Mouse (Mus musculus) bone marrow, adult 2 months (tissue): Measurements from ENCODE around the gene Cdk14. TPM values are rescaled to one million over a fixed set of nuclear protein-coding genes. Genes with fewer than 3 reads are reported as not detected.

ENCODE experiments used
- H3K27ac ChIP-seq: fragments of 200-500 bp; 2 replicates; pipeline ENCODE4 v1.5.1; 2012; ENCODE audit warnings: low read depth, mild to moderate bottlenecking, control low read depth, inconsistent platforms, low read length; ENCODE audit not compliant: control insufficient read depth, poor library complexity, insufficient read depth
- H3K4me1 ChIP-seq: fragments of 200-500 bp; 2 replicates; pipeline ENCODE4 v1.6.1; 2011; ENCODE audit warnings: low read length; ENCODE audit not compliant: control insufficient read depth, insufficient read depth
- H3K4me3 ChIP-seq: fragments of 200-500 bp; replicated peaks from 2 replicates; pipeline ENCODE3; 2011; ENCODE audit warnings: mild to moderate bottlenecking, low read depth, low read length, control low read depth; ENCODE audit not compliant: control insufficient read depth
- CTCF ChIP-seq: fragments of 200-500 bp; IDR thresholded peaks from 2 replicates; pipeline ENCODE4 v1.5.1; 2011; ENCODE audit warnings: low read length, control low read depth; ENCODE audit not compliant: control insufficient read depth, insufficient read depth
- POLR2A ChIP-seq: fragments of 200-500 bp; IDR thresholded peaks from 2 replicates; pipeline ENCODE4 v1.6.1; 2011; ENCODE audit warnings: low read depth, mild to moderate bottlenecking, control low read depth, low read length, borderline replicate concordance; ENCODE audit not compliant: control insufficient read depth
- WGBS: fragments of 180-500 bp; shearing (Covaris S2); methylation state at CpG from one replicate; pipeline ENCODE4 v1.1.7; 2018; 5-methylcytosine and 5-hydroxymethylcytosine counted together
- polyA plus RNA-seq: library from polyadenylated mRNA; stranded (reverse); fragments of >200 nt; gene quantifications from 2 replicates; pipeline ENCODE4 v1.2.4, GENCODE M21; 2011; ENCODE audit warnings: low replicate concordance; ENCODE audit not compliant: missing spikeins, insufficient read depth, insufficient read length

The Cdk14 gene
- polyA plus RNA-seq, 1 experiment: 1.0 TPM

DNA sequence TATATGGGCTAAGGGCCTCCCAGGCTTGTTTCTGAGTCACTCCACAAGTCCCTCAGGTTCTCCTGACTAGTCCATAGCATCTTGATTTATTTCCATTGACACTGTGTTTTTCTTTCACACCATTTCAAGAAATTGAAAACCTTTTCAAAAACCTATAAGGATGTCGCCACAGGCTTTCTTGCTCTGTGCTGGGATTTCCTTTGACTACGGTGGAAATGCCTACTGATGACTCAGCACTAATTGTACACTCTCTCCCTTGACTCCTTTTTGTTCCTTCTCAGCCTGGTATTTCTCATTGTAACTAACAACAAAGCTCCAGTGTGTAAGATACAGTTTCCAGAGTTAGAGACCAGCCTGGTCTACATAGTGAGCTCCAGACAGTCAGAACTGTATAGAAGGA, 144.8 kb downstream of the Cdk14 start:
- Histone ChIP-seq H3K4me1 (no peaks in the 10 kb centered on the region), H3K4me3 (no peak overlapping the region), H3K27ac (no peak overlapping the region)
- TF ChIP-seq POLR2A: no peak
- no peak for TF ChIP-seq CTCF
- WGBS: 30% methylated on average over 2 of the region's 2 CpGs

DNA sequence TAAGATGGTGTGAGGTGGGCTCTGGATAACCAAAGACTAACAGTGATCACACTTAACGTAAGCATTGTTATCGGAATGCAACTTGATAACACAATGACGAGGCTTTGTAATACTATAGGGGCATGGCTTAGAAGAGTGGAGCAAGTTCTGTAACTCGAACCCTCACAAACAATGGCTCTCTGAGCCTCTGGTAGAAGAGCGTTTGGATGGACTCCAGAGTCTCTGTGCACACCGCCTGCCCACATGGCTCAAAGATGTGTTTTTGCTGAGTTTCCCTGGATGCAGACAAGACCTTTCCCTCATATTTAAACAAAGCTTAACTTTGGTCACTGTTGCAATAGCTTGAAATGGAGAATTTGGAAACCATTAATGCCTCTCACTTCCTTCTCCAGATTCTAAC, 145.8 kb downstream of the Cdk14 start:
- Histone ChIP-seq H3K27ac (no peak overlapping the region), H3K4me3 (no peak overlapping the region), H3K4me1 (no peaks in the 10 kb centered on the region)
- no peak for TF ChIP-seq POLR2A
- TF ChIP-seq CTCF: no peak
- WGBS: 76% methylated on average over 6 of the region's 6 CpGs

DNA sequence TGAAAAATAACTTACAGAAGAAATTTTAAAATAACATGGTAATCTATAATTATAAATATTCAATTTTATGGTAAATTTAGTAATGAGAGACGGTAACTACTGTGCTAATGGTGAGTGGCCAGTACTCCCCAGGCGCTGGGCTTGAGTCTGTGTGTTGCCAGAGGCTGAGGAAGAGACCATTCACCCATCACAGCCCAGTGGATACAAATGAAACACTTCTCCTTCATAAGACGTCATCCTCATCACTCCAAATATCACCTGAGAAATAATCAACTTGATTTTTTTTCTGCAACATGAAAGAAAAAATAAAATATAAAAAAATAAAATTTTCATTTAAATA, 153.4 kb downstream of the Cdk14 start:
- no peaks in the 10 kb centered on the region for H3K4me1 ChIP-seq
- WGBS: 76% methylated on average over 3 of the region's 3 CpGs
- no peak overlapping the region for H3K4me3 ChIP-seq
- no peak for TF ChIP-seq CTCF
- no peak for TF ChIP-seq POLR2A
- H3K27ac ChIP-seq: no peak overlapping the region

DNA sequence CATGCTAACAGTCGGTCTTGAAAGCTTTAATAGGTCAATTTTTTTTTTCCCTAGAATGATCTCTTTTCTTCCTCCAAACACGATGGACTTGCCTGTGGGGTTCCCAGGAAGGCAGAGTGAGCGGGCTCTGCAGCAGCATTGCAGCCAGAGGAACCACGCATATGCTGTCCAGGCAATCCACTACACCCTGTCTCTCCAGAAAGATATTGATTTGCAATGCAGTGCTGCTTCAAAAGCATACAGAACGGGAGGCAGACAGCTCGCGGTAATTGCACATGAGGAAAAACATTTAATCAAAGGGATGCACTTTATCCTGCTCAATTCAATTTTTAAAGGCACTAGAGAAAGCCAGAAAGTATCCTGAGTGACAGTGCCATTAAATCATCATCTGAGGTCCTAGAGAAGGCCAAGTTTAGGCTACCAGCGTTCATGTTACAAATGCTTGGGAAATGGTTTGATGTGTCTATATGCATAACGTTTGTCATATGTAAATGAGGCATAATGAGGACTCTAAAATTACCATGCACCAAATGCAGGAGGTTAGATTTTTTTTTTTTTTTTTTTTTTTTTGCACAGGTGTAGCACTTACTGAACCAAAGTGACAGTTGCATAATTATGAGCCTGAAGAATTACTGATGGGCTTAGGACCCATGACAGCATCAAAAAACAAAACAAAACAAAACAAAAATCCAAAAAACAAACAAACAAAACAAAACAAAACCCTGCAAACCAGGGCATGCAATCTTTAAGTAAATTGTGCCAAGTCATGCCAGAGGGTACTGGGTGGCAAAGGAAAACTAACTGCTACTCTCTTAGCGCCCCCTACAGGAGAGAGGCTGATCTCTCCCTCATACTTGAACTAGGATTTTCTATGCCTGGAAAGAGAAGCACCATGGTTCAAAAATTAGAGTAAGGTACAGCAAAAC, 154.0 kb downstream of the Cdk14 start:
- Histone ChIP-seq H3K27ac (no peak overlapping the region), H3K4me3 (no peak overlapping the region), H3K4me1 (no peaks in the 10 kb centered on the region)
- TF ChIP-seq CTCF: peak; percentile 45; the same call in 1 of the 2 replicates
- TF ChIP-seq POLR2A: no peak
- WGBS: 71% methylated on average over 10 of the region's 10 CpGs

DNA sequence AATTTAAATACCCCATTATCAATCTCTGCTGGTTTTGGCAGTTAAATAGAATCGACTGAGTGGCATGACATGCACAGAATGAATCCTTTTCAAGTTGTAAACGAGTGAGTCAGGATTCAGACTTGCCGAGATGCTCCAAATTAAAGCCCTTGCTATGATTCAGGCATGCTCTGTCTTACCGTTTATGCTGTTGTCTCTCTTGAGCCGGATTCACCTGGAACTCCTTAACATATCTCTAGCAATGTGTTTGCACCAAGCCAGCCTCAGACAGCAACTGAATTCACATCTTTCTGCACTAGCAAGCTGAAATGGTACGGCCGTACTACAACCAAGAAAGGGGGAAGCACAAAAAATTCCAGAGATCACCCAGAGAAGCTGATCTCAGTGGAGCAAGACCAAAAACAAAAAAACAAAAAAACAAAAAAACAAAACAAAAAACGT, 154.7 kb downstream of the Cdk14 start:
- 65% methylated on average over 8 of the region's 8 CpGs for WGBS
- TF ChIP-seq POLR2A: no peak
- no peak for TF ChIP-seq CTCF
- Histone ChIP-seq H3K4me1 (no peaks in the 10 kb centered on the region), H3K27ac (no peak overlapping the region), H3K4me3 (no peak overlapping the region)

DNA sequence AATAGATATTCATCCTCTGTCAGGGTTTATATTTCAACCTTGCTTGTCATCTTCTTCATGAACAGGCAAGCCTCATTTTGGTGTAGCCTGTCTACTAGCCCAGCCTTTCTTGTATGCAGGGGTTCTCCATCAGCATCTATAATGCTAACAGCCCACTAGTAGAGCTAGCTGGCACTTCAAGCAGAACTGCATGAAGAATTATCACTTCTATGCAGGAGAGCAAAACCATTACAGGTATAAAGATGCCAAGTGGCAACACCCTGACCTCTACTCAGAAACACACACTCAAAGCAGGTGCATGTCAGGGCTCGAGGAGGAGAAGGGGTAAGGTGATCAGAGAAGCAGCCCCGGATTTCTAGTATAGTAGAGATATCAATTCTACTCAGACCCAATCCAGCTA, 155.4 kb downstream of the Cdk14 start:
- TF ChIP-seq POLR2A (no peak), CTCF (no peak)
- Histone ChIP-seq H3K4me1 (no peaks in the 10 kb centered on the region), H3K27ac (no peak overlapping the region), H3K4me3 (no peak overlapping the region)
- 70% methylated on average over 2 of the region's 2 CpGs for WGBS

DNA sequence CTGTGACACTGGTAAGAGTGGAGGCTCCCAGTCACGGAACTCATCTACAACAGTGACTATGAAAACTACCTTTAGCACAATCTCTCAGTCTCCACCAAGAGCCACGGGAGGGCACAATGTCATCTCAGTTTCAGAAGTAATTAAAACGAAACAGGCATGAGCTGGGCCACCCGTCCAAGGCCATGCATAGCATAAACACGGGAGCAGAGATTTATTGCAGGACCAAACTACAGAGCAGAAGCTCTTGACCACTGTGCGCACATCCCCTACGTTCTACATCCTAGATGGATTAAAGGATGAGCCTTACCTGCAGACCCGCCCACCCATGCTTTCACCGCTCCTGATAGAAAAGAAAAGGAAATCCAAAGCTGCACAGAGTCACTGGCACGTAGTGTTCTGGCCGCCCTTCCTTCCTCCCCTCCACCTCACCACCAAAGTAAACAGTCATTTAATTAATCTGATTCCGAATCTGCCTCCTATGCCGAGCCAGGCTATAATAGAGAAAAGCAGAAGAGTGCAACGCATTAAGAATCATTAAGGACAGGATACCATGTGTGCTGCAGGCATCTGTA, 158.3 kb downstream of the Cdk14 start:
- no peaks in the 10 kb centered on the region for H3K4me1 ChIP-seq
- 74% methylated on average over 14 of the region's 14 CpGs for WGBS
- H3K27ac ChIP-seq: no peak overlapping the region
- TF ChIP-seq POLR2A (no peak), CTCF (no peak)
- no peak overlapping the region for H3K4me3 ChIP-seq

DNA sequence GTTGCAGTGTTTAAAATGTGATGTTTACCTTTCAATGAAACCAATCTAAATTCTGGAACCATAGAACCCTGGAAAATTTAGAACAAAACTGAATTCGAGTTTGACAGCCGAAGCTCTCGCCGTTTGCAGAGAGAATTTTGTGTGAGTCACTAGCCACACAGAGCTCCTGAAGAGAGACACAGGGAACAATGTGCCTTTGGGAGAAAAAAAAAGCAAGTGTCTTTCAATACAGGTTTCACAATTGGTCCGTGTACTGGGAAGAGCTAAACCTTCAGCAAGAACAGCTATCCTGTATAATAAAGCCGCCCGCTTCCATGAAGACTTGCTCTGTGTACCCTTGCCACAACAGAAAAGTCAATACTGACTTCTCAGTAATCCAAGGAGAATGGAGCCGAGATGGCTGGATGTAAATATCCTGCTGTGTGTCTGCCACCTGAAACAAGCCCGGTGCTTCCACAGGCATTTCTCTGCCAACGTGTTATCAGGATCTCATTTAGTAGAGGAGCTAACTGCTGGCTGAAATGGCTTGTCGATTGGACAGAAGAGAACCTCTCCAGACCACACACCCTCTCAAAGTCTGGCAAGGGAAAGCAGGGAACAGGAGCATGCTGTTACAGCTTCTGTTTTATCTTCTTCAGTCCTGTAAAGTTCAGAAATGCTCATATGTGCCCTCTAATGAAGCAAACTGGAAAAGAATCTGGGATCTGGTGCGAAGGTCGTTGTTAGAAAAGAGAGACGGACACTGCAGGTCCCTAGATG, 159.0 kb downstream of the Cdk14 start:
- Histone ChIP-seq H3K4me1 (no peaks in the 10 kb centered on the region), H3K4me3 (no peak overlapping the region), H3K27ac (no peak overlapping the region)
- TF ChIP-seq CTCF (no peak), POLR2A (no peak)
- WGBS: 76% methylated on average over 14 of the region's 14 CpGs

DNA sequence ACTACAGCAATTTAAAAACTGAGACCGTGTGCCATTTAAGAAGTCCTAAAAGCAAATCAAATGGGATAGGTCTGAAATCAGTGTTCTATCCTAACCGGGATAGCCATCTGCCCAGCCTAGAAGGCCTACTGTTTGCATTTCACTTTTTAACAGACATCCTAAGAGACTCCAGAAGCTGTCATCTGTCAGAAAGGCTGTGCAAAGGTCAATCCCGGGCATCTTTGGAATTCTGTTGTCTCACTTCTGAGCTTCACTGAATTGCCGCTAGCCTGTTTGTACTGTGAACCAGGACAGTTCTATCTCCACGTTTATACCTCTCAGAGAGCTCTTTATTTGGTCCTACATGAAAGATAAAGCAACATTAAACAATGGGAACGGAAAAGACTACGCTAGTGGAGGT, 159.8 kb downstream of the Cdk14 start:
- Histone ChIP-seq H3K27ac (no peak overlapping the region), H3K4me3 (no peak overlapping the region), H3K4me1 (no peaks in the 10 kb centered on the region)
- 80% methylated on average over 7 of the region's 7 CpGs for WGBS
- TF ChIP-seq POLR2A: no peak
- TF ChIP-seq CTCF: no peak
